Mouse (Mus musculus) forebrain, embryonic 14.5 days (tissue): Measurements from ENCODE around the gene Garnl3. TPM values are rescaled to one million over a fixed set of nuclear protein-coding genes. Genes with fewer than 3 reads are reported as not detected.

ENCODE experiments used
- ATAC-seq: fragments of 200-750 bp; cut with Nextera tagmentation; 2 replicates; pipeline ENCODE4 v1.8.0; 2017; ENCODE audit warnings: mild to moderate bottlenecking, moderate library complexity
- DNase-seq: peaks from one replicate; pipeline ENCODE4 v3.0.0-alpha.2; 2015; ENCODE audit warnings: low spot score
- H3K27ac ChIP-seq: fragments of 300-500 bp; sonication (generic); 2 replicates; pipeline ENCODE4 v1.5.1; 2014; ENCODE audit warnings: low read depth, mild to moderate bottlenecking, control low read depth, low read length, moderate library complexity
- H3K27me3 ChIP-seq: fragments of 300-500 bp; sonication (generic); replicated peaks from 2 replicates; pipeline ENCODE4 v1.6.1; 2014; ENCODE audit warnings: low read length, control low read depth, mixed read lengths; ENCODE audit not compliant: control insufficient read depth, insufficient read depth
- H3K36me3 ChIP-seq: fragments of 300-500 bp; sonication (generic); 2 replicates; pipeline ENCODE4 v1.6.1; 2014; ENCODE audit warnings: low read length, control low read depth; ENCODE audit not compliant: control insufficient read depth, insufficient read depth
- H3K4me1 ChIP-seq: fragments of 300-500 bp; sonication (generic); 2 replicates; pipeline ENCODE4 v1.6.1; 2014; ENCODE audit warnings: antibody characterized with exemption, low read length, control low read depth; ENCODE audit not compliant: control insufficient read depth, insufficient read depth
- H3K4me2 ChIP-seq: fragments of 300-500 bp; sonication (generic); 2 replicates; pipeline ENCODE4 v1.6.1; 2014; ENCODE audit warnings: mild to moderate bottlenecking, control low read depth, low read length
- H3K4me3 ChIP-seq: fragments of 300-500 bp; sonication (generic); 2 replicates; pipeline ENCODE4 v1.5.1; 2014; ENCODE audit warnings: low read depth, low read length, control low read depth
- H3K9ac ChIP-seq: fragments of 300-500 bp; sonication (generic); 2 replicates; pipeline ENCODE4 v1.6.1; 2014; ENCODE audit warnings: mild to moderate bottlenecking, low read length, control low read depth, moderate library complexity
- H3K9me3 ChIP-seq: fragments of 300-500 bp; sonication (generic); replicated peaks from 2 replicates; pipeline ENCODE4 v1.6.1; 2016; ENCODE audit warnings: low read length, control low read depth, mixed read lengths; ENCODE audit not compliant: control insufficient read depth
- WGBS: fragments of 180-500 bp; shearing (Covaris S2); extraction: QIAGEN DNeasy Blood & Tissue Kit; methylation state at CpG from one replicate; pipeline ENCODE4 v1.1.7; 2014; 5-methylcytosine and 5-hydroxymethylcytosine counted together
- polyA plus RNA-seq: library from polyadenylated mRNA; unstranded; fragments of >200 nt; fragmentation: Nextera tagmentation; extraction: Ambion mirVana; gene quantifications from 2 replicates; pipeline ENCODE4 v1.2.1, GENCODE M21; 2014

Garnl3 gene
- polyA plus RNA-seq = 21.3 and 33.6 TPM in 2 replicates

GRCm38 (mm10) chr2:33131500-33132092 is at the start of gene Garnl3:
Garnl3 (minus strand) TSS chr2:33131654.
- Histone ChIP-seq H3K27ac (no peak within 1 kb of the TSS; the same call in 1 of the 2 replicates), H3K9ac (peak within 1 kb of the TSS; percentile 77)

GRCm38 (mm10) chr2:33179930-33180630 is 48.6 kb upstream of the Garnl3 start:
- Histone ChIP-seq H3K27ac (0 out of 2 replicates have a peak overlapping the region, but pooled peaks have one; percentile 3), H3K27me3 (no peaks in the 10 kb centered on the region), H3K9ac (no peak overlapping the region; the same call in 1 of the 2 replicates), H3K4me2 (no peak overlapping the region), H3K4me1 (peaks cover 24% of the 10 kb centered on the region), H3K9me3 (no peaks in the 10 kb centered on the region), H3K4me3 (no peak overlapping the region), H3K36me3 (no peaks in the 10 kb centered on the region)
- DNase-seq (peak; percentile 18), ATAC-seq (peak; percentile 35; the same call in 1 of the 2 replicates)
- 36% methylated on average over 16 of the region's 16 CpGs for WGBS

More at GRCm38 (mm10) chr2:33131500-33132092, at the start of gene Garnl3:
- Histone ChIP-seq H3K36me3 (0 out of 2 replicates have a peak, but pooled peaks cover 2% of the 10 kb centered on the region), H3K9me3 (no peaks in the 10 kb centered on the region), H3K4me1 (peaks cover 8% of the 10 kb centered on the region), H3K4me3 (peak within 1 kb of the TSS; percentile 66), H3K27me3 (0 out of 2 replicates have a peak, but pooled peaks cover 5% of the 10 kb centered on the region), H3K4me2 (peak within 1 kb of the TSS; percentile 98)
- DNase-seq (peak; percentile 66), ATAC-seq (peak; percentile 29)
- under 1% methylated on average over 22 of the region's 22 CpGs for WGBS

- Histone ChIP-seq H3K9me3 (no peaks in the 10 kb centered on the region), H3K4me3 (no peak overlapping the region), H3K27me3 (no peaks in the 10 kb centered on the region), H3K4me1 (peaks cover 24% of the 10 kb centered on the region), H3K27ac (peak overlapping the region; percentile 63; the same call in 1 of the 2 replicates), H3K9ac (no peak overlapping the region), H3K36me3 (no peaks in the 10 kb centered on the region), H3K4me2 (no peak overlapping the region)
- WGBS = 17% methylated on average over 14 of the region's 14 CpGs
- ATAC-seq (peak; percentile 41), DNase-seq (peak; percentile 35)
Observed at GRCm38 (mm10) chr2:33179171-33179929, 47.9 kb upstream of the Garnl3 start.

GRCm38 (mm10) chr2:33178243-33178932 is 46.9 kb upstream of the Garnl3 start:
- H3K36me3 ChIP-seq = peaks cover 7% of the 10 kb centered on the region; the same call in 1 of the 2 replicates
- no peak overlapping the region for H3K9ac ChIP-seq
- H3K4me2 ChIP-seq = no peak overlapping the region
- peak overlapping the region; percentile 55; the same call in 1 of the 2 replicates for H3K27ac ChIP-seq
- no peaks in the 10 kb centered on the region for H3K9me3 ChIP-seq
- DNase-seq = peak; percentile 52
- WGBS = 61% methylated on average over 11 of the region's 11 CpGs
- no peaks in the 10 kb centered on the region for H3K27me3 ChIP-seq
- peaks cover 24% of the 10 kb centered on the region for H3K4me1 ChIP-seq
- H3K4me3 ChIP-seq = no peak overlapping the region
- peak; percentile 55 for ATAC-seq

- Histone ChIP-seq H3K4me3 (no peak overlapping the region), H3K36me3 (peaks cover 15% of the 10 kb centered on the region; the same call in 1 of the 2 replicates), H3K4me1 (peaks cover 24% of the 10 kb centered on the region), H3K9ac (no peak overlapping the region), H3K27me3 (no peaks in the 10 kb centered on the region), H3K27ac (no peak overlapping the region), H3K9me3 (no peaks in the 10 kb centered on the region), H3K4me2 (no peak overlapping the region)
- DNase-seq (no peak), ATAC-seq (no peak)
- 87% methylated on average over 12 of the region's 12 CpGs for WGBS
Observed at GRCm38 (mm10) chr2:33177443-33178242, 46.2 kb upstream of the Garnl3 start.

- no peak overlapping the region for H3K27ac ChIP-seq
Observed at GRCm38 (mm10) chr2:33176921-33177320, 45.5 kb upstream of the Garnl3 start.

GRCm38 (mm10) chr2:33176516-33176915 is 45.1 kb upstream of the Garnl3 start:
- Histone ChIP-seq H3K27me3 (no peaks in the 10 kb centered on the region), H3K36me3 (peaks cover 26% of the 10 kb centered on the region), H3K4me3 (no peak overlapping the region), H3K4me2 (no peak overlapping the region), H3K4me1 (peaks cover 24% of the 10 kb centered on the region), H3K27ac (no peak overlapping the region), H3K9me3 (no peaks in the 10 kb centered on the region), H3K9ac (no peak overlapping the region)
- ATAC-seq (no peak), DNase-seq (no peak)
- 49% methylated on average over 7 of the region's 7 CpGs for WGBS

More at GRCm38 (mm10) chr2:33176921-33177320, 45.5 kb upstream of the Garnl3 start:
- H3K36me3 ChIP-seq = peaks cover 22% of the 10 kb centered on the region
- WGBS = 67% methylated on average over 2 of the region's 2 CpGs
- H3K4me2 ChIP-seq = no peak overlapping the region
- H3K4me3 ChIP-seq = no peak overlapping the region
- H3K27me3 ChIP-seq = no peaks in the 10 kb centered on the region
- H3K9me3 ChIP-seq = no peaks in the 10 kb centered on the region
- ATAC-seq (no peak), DNase-seq (no peak)
- H3K4me1 ChIP-seq = peaks cover 24% of the 10 kb centered on the region
- H3K9ac ChIP-seq = no peak overlapping the region

- Histone ChIP-seq H3K36me3 (peaks cover 42% of the 10 kb centered on the region), H3K4me1 (peaks cover 14% of the 10 kb centered on the region), H3K4me3 (no peak overlapping the region), H3K9me3 (no peaks in the 10 kb centered on the region), H3K4me2 (no peak overlapping the region), H3K27me3 (no peaks in the 10 kb centered on the region), H3K9ac (no peak overlapping the region), H3K27ac (no peak overlapping the region)
- ATAC-seq = no peak
- no peak for DNase-seq
- 92% methylated on average over 7 of the region's 7 CpGs for WGBS
Observed at GRCm38 (mm10) chr2:33173686-33174085, 42.2 kb upstream of the Garnl3 start.
